Mouse (Mus musculus): ENCODE data around the gene Mxra8. TPM values are rescaled to one million over a fixed set of nuclear protein-coding genes. Genes with fewer than 3 reads are reported as not detected.

Mxra8 gene
- polyA plus RNA-seq, 1 experiment from 2014 or later, result 50.2 TPM

GRCm38 (mm10) chr4:155812665-155813181 is 26.8 kb upstream of the Mxra8 start:
- Histone ChIP-seq H3K9me3 (replicated peaks) (no peaks in the 10 kb centered on the region), H3K4me3 (peak overlapping the region; percentile 96), H3K4me1 (replicated peaks) (peaks cover 30% of the 10 kb centered on the region), H3K9ac (peak overlapping the region; percentile 99), H3K4me2 (peak overlapping the region; percentile 92), H3K27ac (ENCODE audit: poor library complexity, severe bottlenecking) (peak overlapping the region; percentile 78), H3K27me3 (replicated peaks) (no peaks in the 10 kb centered on the region), H3K36me3 (peaks cover 75% of the 10 kb centered on the region)
- under 1% methylated on average over 49 of the region's 49 CpGs for WGBS
- ATAC-seq (ENCODE audit: insufficient number of reproducible peaks, low FRiP score), result peak; percentile 59

GRCm38 (mm10) chr4:155817533-155817932 is 21.9 kb upstream of the Mxra8 start:
- ATAC-seq (ENCODE audit: insufficient number of reproducible peaks, low FRiP score), result no peak
- H3K27me3 ChIP-seq (replicated peaks), result no peaks in the 10 kb centered on the region
- H3K9ac ChIP-seq, result no peak overlapping the region
- no peaks in the 10 kb centered on the region for H3K9me3 ChIP-seq (replicated peaks)
- WGBS, result 91% methylated on average over 4 of the region's 4 CpGs
- H3K36me3 ChIP-seq, result peaks cover 85% of the 10 kb centered on the region
- H3K4me1 ChIP-seq (replicated peaks), result peaks cover 21% of the 10 kb centered on the region
- H3K4me3 ChIP-seq, result no peak overlapping the region
- no peak overlapping the region for H3K4me2 ChIP-seq
- no peak overlapping the region for H3K27ac ChIP-seq (ENCODE audit: poor library complexity, severe bottlenecking)

- Histone ChIP-seq H3K4me3 (no peak overlapping the region), H3K4me1 (replicated peaks) (no peaks in the 10 kb centered on the region), H3K27me3 (replicated peaks) (no peaks in the 10 kb centered on the region), H3K27ac (ENCODE audit: poor library complexity, severe bottlenecking) (no peak overlapping the region), H3K9me3 (replicated peaks) (no peaks in the 10 kb centered on the region), H3K36me3 (peaks cover 92% of the 10 kb centered on the region), H3K9ac (no peak overlapping the region), H3K4me2 (no peak overlapping the region)
- WGBS, result 84% methylated on average over 7 of the region's 7 CpGs
- no peak for ATAC-seq (ENCODE audit: insufficient number of reproducible peaks, low FRiP score)
These were observed 18.5 kb upstream of the Mxra8 start for GRCm38 (mm10) chr4:155821025-155821424.

- Histone ChIP-seq H3K9ac (no peak overlapping the region), H3K9me3 (replicated peaks) (no peaks in the 10 kb centered on the region), H3K36me3 (peaks cover 91% of the 10 kb centered on the region), H3K4me2 (no peak overlapping the region), H3K27me3 (replicated peaks) (no peaks in the 10 kb centered on the region), H3K4me3 (no peak overlapping the region), H3K4me1 (replicated peaks) (no peaks in the 10 kb centered on the region), H3K27ac (ENCODE audit: poor library complexity, severe bottlenecking) (no peak overlapping the region)
- 93% methylated on average over 16 of the region's 16 CpGs for WGBS
- no peak for ATAC-seq (ENCODE audit: insufficient number of reproducible peaks, low FRiP score)
These were observed 16.0 kb upstream of the Mxra8 start for GRCm38 (mm10) chr4:155823443-155823842.

- Histone ChIP-seq H3K9ac (no peak overlapping the region), H3K9me3 (replicated peaks) (no peaks in the 10 kb centered on the region), H3K4me3 (no peak overlapping the region), H3K36me3 (peaks cover 43% of the 10 kb centered on the region), H3K27ac (ENCODE audit: poor library complexity, severe bottlenecking) (no peak overlapping the region), H3K4me1 (replicated peaks) (peaks cover 27% of the 10 kb centered on the region), H3K4me2 (no peak overlapping the region), H3K27me3 (replicated peaks) (no peaks in the 10 kb centered on the region)
- WGBS, result 87% methylated on average over 4 of the region's 4 CpGs
- ATAC-seq (ENCODE audit: insufficient number of reproducible peaks, low FRiP score), result no peak
These were observed 9.6 kb upstream of the Mxra8 start for GRCm38 (mm10) chr4:155829866-155830265.

- peaks cover 35% of the 10 kb centered on the region for H3K36me3 ChIP-seq
- H3K27ac ChIP-seq (ENCODE audit: poor library complexity, severe bottlenecking), result peak overlapping the region; percentile 90
- H3K9ac ChIP-seq, result no peak overlapping the region
- H3K4me1 ChIP-seq (replicated peaks), result peaks cover 27% of the 10 kb centered on the region
- no peak for ATAC-seq (ENCODE audit: insufficient number of reproducible peaks, low FRiP score)
- H3K9me3 ChIP-seq (replicated peaks), result no peaks in the 10 kb centered on the region
- H3K4me2 ChIP-seq, result peak overlapping the region; percentile 91
- WGBS, result 52% methylated on average over 8 of the region's 8 CpGs
- H3K4me3 ChIP-seq, result 0 out of 2 replicates have a peak overlapping the region, but pooled peaks have one; percentile 86
- no peaks in the 10 kb centered on the region for H3K27me3 ChIP-seq (replicated peaks)
These were observed 8.9 kb upstream of the Mxra8 start for GRCm38 (mm10) chr4:155830596-155830995.

GRCm38 (mm10) chr4:155831205-155831766 is 8.2 kb upstream of the Mxra8 start, which contains the start of gene Aurkaip1:
Aurkaip1 (plus strand) TSS chr4:155831272.
- Histone ChIP-seq H3K36me3 (peaks cover 32% of the 10 kb centered on the region), H3K4me3 (peak within 1 kb of the TSS; percentile 86), H3K4me1 (replicated peaks) (peaks cover 27% of the 10 kb centered on the region), H3K27me3 (replicated peaks) (no peaks in the 10 kb centered on the region), H3K9ac (peak within 1 kb of the TSS; percentile 95), H3K4me2 (peak within 1 kb of the TSS; percentile 91), H3K9me3 (replicated peaks) (no peaks in the 10 kb centered on the region), H3K27ac (ENCODE audit: poor library complexity, severe bottlenecking) (peak within 1 kb of the TSS; percentile 90)
- peak; percentile 94 for ATAC-seq (ENCODE audit: insufficient number of reproducible peaks, low FRiP score)
- under 1% methylated on average over 49 of the region's 49 CpGs for WGBS

GRCm38 (mm10) chr4:155831831-155832230 is 7.6 kb upstream of the Mxra8 start:
- Histone ChIP-seq H3K9me3 (replicated peaks) (no peaks in the 10 kb centered on the region), H3K4me1 (replicated peaks) (peaks cover 27% of the 10 kb centered on the region), H3K4me2 (peak overlapping the region; percentile 91), H3K27ac (ENCODE audit: poor library complexity, severe bottlenecking) (peak overlapping the region; percentile 90), H3K4me3 (peak overlapping the region; percentile 86), H3K36me3 (peaks cover 27% of the 10 kb centered on the region), H3K27me3 (replicated peaks) (no peaks in the 10 kb centered on the region), H3K9ac (peak overlapping the region; percentile 95)
- under 1% methylated on average over 25 of the region's 25 CpGs for WGBS
- peak; percentile 36 for ATAC-seq (ENCODE audit: insufficient number of reproducible peaks, low FRiP score)

GRCm38 (mm10) chr4:155832321-155832720 is 7.2 kb upstream of the Mxra8 start:
- no peaks in the 10 kb centered on the region for H3K27me3 ChIP-seq (replicated peaks)
- no peaks in the 10 kb centered on the region for H3K9me3 ChIP-seq (replicated peaks)
- peak overlapping the region; percentile 86 for H3K4me3 ChIP-seq
- H3K9ac ChIP-seq, result peak overlapping the region; percentile 95
- H3K4me2 ChIP-seq, result peak overlapping the region; percentile 91
- H3K4me1 ChIP-seq (replicated peaks), result peaks cover 28% of the 10 kb centered on the region
- H3K36me3 ChIP-seq, result peaks cover 22% of the 10 kb centered on the region
- WGBS, result 53% methylated on average over 10 of the region's 10 CpGs
- H3K27ac ChIP-seq (ENCODE audit: poor library complexity, severe bottlenecking), result peak overlapping the region; percentile 90; the same call in 1 of the 2 replicates
- ATAC-seq (ENCODE audit: insufficient number of reproducible peaks, low FRiP score), result no peak

GRCm38 (mm10) chr4:155833234-155833633 is 6.2 kb upstream of the Mxra8 start:
- H3K36me3 ChIP-seq, result peaks cover 13% of the 10 kb centered on the region
- 83% methylated on average over 4 of the region's 4 CpGs for WGBS
- H3K27ac ChIP-seq (ENCODE audit: poor library complexity, severe bottlenecking), result no peak overlapping the region
- no peaks in the 10 kb centered on the region for H3K27me3 ChIP-seq (replicated peaks)
- no peaks in the 10 kb centered on the region for H3K9me3 ChIP-seq (replicated peaks)
- no peak for ATAC-seq (ENCODE audit: insufficient number of reproducible peaks, low FRiP score)
- H3K4me2 ChIP-seq, result no peak overlapping the region
- H3K9ac ChIP-seq, result no peak overlapping the region
- peaks cover 37% of the 10 kb centered on the region for H3K4me1 ChIP-seq (replicated peaks)
- no peak overlapping the region for H3K4me3 ChIP-seq

- peaks cover 10% of the 10 kb centered on the region for H3K36me3 ChIP-seq
- 24% methylated on average over 2 of the region's 2 CpGs for WGBS
- H3K27me3 ChIP-seq (replicated peaks), result no peaks in the 10 kb centered on the region
- H3K9ac ChIP-seq, result no peak overlapping the region
- H3K4me2 ChIP-seq, result no peak overlapping the region
- peaks cover 43% of the 10 kb centered on the region for H3K4me1 ChIP-seq (replicated peaks)
- H3K4me3 ChIP-seq, result no peak overlapping the region
- peak overlapping the region; percentile 42 for H3K27ac ChIP-seq (ENCODE audit: poor library complexity, severe bottlenecking)
- ATAC-seq (ENCODE audit: insufficient number of reproducible peaks, low FRiP score), result 0 out of 2 replicates have a peak, but pooled peaks have one; percentile 9
- H3K9me3 ChIP-seq (replicated peaks), result no peaks in the 10 kb centered on the region
These were observed 5.6 kb upstream of the Mxra8 start for GRCm38 (mm10) chr4:155833836-155834235.
